Mouse (Mus musculus): ENCODE measurements around the gene Gigyf1. TPM values are rescaled to one million over a fixed set of nuclear protein-coding genes. Genes with fewer than 3 reads are reported as not detected.

The Gigyf1 gene
- polyA plus RNA-seq, 2 experiments from 2014 or later = 18.5 to 22.6 TPM

DNA sequence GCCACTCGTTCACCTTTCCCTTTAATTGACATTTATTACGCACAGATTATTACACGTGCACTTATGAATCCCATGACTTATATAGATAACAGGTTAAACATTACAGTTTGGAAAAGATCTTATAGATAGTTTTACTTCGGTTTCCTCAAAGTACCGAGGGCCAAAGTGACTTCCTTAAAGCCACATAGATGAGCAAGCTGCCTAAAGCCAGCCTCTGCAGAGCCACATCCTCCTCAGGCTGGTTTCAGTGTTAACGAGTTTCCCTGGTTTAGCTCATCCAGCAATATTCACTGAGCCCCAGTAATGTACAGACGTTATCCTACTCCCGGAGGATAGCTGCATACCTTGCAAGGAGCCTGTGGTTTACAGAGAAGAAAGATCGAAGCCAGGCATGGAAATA, 17.0 kb downstream of the Gigyf1 start:
- ATAC-seq = no peak

DNA sequence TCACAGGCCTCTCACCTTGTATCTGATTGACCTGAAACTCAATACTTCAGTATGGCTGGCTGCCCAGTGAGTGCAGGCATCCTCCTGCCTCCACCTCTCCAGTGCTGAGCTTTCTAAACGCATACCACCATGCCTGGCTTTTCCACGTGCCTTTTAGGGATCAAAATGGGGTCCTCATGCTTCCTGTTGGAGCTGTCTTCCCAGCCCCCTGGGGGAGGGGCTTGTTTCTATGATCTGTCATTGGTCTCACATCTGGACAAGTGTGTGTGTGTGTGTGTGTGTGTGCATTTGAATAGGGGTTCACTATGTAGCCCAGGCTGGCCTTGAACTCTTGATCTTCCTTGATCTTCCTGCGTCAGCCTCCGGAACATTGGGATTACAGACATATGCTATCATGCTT, 19.1 kb downstream of the Gigyf1 start:
- ATAC-seq = no peak

DNA sequence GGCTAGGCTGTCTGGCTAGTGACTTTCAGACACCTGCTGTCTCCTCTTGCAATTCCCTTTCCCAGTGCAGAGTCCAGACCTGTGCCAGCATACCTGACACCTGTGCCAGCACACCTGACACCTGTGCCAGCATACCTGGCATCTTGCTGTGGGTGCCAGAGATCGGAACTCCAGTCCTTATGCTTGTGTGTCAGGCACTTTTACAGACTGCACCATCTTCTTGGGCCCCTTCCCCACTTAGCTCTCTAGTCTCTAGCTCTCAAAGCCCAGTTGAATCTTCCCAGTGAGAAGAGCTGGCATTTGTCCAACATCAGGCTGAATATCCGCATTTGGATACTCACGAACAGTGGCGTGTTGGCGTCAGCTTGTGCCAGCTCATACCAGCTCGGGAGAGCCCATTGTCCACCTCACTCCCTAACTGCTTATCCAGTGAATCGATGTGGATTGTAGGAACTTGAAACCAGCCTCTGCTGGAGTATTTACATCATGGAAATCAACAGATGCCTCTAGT, 21.0 kb downstream of the Gigyf1 start:
- no peak for ATAC-seq

GRCm38 (mm10) chr5:137540991-137541390, 22.6 kb downstream of the Gigyf1 start:
- ATAC-seq = no peak

- ATAC-seq = no peak
Observed at GRCm38 (mm10) chr5:137541768-137542540, 23.6 kb downstream of the Gigyf1 start.

GRCm38 (mm10) chr5:137544926-137545325, 26.6 kb downstream of the Gigyf1 start:
- no peak for ATAC-seq

- ATAC-seq = no peak
Observed at GRCm38 (mm10) chr5:137545596-137545995, 27.2 kb downstream of the Gigyf1 start.

DNA sequence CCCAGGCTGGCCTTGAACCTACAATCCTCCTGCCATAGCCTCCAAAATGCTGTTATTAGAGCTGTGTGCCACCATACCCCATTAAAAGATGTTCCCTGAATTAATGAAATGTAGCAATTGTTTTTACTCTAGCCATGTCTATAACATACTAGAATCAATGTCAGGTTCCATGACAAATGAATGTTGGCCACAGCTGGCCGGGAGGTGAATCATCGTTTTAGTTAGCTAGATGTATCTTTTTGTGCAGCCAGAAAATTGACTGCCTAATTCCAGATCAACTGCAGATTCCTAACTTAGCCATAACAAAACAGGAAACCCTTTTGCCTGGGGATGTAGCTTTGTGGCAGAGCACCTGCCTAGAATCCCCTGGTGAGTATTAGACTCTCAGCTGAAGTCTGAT, 31.5 kb downstream of the Gigyf1 start:
- ATAC-seq = no peak

DNA sequence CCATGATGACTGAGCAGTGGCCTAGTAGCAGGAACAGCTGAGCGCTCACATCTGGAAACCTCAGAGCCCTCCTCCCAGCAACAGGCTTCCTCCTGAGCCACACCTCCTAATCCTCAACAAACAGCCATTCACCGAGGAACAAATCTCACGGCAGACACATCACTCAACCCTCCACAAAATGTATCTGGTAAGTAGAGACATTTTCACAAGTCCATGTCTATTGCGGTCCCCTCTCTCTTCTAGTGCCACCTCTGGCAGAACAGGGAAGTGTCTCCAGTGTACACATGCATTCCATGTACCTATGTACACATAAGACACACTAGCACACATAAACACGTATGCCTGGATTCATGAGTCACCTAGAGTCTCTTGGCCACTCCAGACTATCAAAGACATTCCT, 32.8 kb downstream of the Gigyf1 start:
- ATAC-seq = no peak

DNA sequence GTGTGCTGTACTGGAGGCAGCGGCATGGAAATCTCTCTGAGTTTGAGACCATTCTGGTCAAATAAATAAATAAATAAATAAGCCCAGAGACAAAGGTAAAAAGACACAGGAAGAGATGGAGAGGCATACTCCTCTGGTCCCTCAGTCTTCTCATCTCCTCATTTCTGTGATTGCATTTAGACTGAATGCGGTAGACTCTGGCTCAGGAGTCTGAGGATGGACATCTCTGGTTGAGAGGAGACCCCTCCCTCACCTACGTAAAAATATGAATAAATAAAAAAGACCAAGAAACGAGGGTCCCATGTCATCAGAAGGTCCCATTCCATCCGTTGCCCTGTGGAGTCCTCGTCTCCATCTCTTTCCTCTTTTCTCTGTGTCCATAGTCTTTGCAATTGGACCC, 34.7 kb downstream of the Gigyf1 start:
- ATAC-seq = no peak

GRCm38 (mm10) chr5:137553411-137553837, 35.1 kb downstream of the Gigyf1 start, which contains the start of gene Actl6b:
Actl6b (plus strand) TSS chr5:137553517.
- no peak for ATAC-seq

DNA sequence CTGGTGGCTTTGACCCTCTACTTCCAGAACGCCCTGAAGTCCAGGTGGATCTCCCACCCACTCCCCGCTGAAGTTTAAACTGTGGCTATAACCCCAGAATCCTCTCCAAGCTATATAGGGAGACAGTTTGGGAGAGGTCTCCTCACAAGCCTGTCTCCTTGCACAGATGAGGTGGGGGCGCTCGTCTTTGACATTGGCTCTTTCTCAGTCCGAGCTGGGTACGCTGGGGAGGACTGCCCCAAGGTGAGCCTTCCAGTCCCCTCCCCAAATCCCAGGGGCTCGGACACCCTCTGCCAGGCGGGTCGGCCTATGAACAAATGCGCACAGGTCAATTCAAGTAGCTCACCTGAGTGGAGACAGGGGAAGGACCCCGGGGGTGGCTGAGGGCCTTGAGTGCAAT, 35.5 kb downstream of the Gigyf1 start:
- no peak for ATAC-seq

- ATAC-seq = no peak
Observed at GRCm38 (mm10) chr5:137561556-137561955, 43.2 kb downstream of the Gigyf1 start.

- ATAC-seq = no peak
Observed at GRCm38 (mm10) chr5:137562965-137563364, 44.6 kb downstream of the Gigyf1 start.

DNA sequence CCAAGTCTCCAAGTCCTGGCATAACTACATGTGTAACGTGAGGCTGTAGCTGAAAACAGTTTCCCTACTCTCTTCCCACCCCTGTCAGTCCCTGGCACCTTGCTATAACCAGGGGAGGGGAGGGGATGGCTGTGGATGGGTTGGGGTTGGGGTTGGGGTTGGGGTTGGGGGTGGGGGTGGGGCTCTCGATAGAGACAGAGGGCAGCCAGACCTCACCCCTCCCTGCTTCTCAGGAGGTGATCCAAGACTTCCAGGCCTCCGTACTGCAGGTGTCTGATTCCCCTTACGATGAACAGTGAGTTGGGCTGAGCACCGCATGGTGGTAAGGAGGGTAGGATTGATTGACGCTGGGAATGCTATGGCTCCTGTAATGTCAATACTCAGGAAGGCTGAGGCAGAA, 47.4 kb downstream of the Gigyf1 start:
- no peak for ATAC-seq

DNA sequence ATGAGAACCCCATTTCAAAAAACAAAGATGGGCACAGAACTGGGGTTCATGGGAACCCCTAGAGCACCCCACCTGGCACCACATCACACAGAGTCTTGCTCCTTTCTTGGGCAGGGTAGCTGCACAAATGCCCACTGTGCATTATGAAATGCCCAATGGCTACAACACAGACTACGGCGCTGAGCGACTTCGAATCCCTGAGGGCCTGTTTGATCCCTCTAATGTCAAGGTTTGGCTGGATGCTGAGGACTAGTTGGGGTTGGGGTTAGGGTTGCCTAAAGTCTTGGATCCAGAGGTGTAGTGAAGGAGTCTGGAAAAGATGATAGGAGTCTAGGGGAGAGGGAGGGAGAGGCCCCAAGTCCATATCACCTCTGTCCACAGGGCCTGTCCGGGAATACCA, 48.1 kb downstream of the Gigyf1 start:
- ATAC-seq = no peak

- no peak for ATAC-seq
Observed at GRCm38 (mm10) chr5:137568223-137568798, 50.0 kb downstream of the Gigyf1 start.

DNA sequence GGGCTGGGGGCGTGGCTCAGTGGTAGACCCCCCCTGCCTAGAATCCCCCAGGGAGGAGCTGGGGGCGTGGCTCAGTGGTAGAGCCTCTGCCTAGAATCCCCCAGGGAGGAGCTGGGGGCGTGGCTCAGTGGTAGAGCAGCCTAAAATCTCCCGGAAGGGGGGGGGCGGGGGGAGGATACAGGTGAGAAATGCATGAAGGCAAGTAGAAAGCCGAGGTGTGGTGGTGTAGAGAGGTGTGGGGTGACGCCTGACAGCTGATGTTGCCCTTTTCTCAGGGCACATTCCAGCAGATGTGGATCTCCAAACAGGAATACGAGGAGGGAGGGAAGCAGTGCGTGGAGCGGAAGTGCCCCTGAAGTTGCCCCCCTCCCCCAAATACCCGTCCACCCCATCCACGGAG, 50.7 kb downstream of the Gigyf1 start:
- ATAC-seq = no peak

DNA sequence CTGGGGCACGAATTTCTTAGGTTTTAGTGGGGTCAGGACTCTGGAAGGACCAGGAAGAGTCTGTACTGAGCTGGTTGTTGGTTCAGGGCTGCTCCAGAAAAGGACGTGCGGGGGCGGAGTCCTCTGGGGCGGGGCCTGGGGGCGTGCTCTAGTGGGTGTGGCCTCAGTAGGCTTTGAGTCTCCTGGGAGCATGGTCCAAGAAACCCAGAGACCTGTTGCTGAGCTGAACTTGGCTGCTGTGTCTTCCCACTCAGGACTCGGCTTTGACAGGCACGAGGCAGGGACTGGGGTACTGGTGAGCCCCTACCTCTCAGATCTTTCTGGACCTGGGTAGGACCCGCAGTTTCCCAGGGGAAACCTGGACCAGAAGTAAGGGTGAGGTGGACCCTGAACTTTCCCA, 51.3 kb downstream of the Gigyf1 start, which contains the start of gene Tfr2:
Gene Tfr2, plus strand, starts transcription at position 176 of the 400 bp plus-strand sequence.
- ATAC-seq = no peak

DNA sequence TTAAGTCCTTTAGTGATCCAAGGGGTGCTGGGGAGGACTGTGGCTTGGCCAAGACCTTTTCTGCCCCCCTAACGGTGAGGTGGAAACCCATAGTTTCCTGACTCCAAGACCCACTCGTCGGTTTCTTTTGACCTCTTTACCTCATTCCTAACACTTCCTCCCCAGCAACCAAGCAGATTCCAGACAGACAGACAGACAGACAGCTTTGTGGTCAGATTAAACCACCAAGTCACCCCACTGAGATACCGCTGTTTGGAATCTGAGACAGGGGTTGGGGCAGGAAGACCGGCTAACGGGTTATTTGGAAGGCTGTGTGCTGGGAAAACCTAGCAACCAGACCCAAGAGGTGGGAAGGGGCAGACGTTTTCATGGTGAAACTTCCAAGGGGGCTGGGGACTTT, 51.8 kb downstream of the Gigyf1 start:
- no peak for ATAC-seq

- no peak for ATAC-seq
Observed at GRCm38 (mm10) chr5:137570691-137571586, 52.6 kb downstream of the Gigyf1 start.

- no peak for ATAC-seq
Observed at GRCm38 (mm10) chr5:137574470-137574901, 56.1 kb downstream of the Gigyf1 start.
